Mouse (Mus musculus) lung, embryonic 14.5 days (tissue): ENCODE results near the gene Slc4a1ap. TPM values are rescaled to one million over a fixed set of nuclear protein-coding genes. Genes with fewer than 3 reads are reported as not detected.
A peak's percentile ranks its signal among the peaks of the same experiment; 100 is the strongest.

Experiments used
- ATAC-seq: fragments of 200-750 bp; cut with Nextera tagmentation; 2 replicates; pipeline ENCODE4 v1.8.0; 2017; ENCODE audit warnings: mild to moderate bottlenecking, moderate TSS enrichment, moderate library complexity; ENCODE audit not compliant: insufficient read depth
- DNase-seq: peaks from one replicate; pipeline ENCODE4 v3.0.0-alpha.2; 2015
- H3K27ac ChIP-seq: fragments of 300-500 bp; sonication (generic); 2 replicates; pipeline ENCODE4 v1.5.1; 2014; ENCODE audit warnings: low read depth, mild to moderate bottlenecking, moderate library complexity
- H3K27me3 ChIP-seq: fragments of 300-500 bp; sonication (generic); 2 replicates; pipeline ENCODE4 v1.6.1; 2014; ENCODE audit warnings: low read length, control low read depth; ENCODE audit not compliant: insufficient read depth
- H3K36me3 ChIP-seq: fragments of 300-500 bp; sonication (generic); 2 replicates; pipeline ENCODE4 v1.6.1; 2014; ENCODE audit warnings: control low read depth; ENCODE audit not compliant: insufficient read depth
- H3K4me1 ChIP-seq: fragments of 300-500 bp; sonication (generic); 2 replicates; pipeline ENCODE4 v1.6.1; 2014; ENCODE audit warnings: antibody characterized with exemption, control low read depth; ENCODE audit not compliant: insufficient read depth
- H3K4me2 ChIP-seq: fragments of 300-500 bp; sonication (generic); 2 replicates; pipeline ENCODE4 v1.6.1; 2014; ENCODE audit warnings: mild to moderate bottlenecking
- H3K4me3 ChIP-seq: fragments of 300-500 bp; sonication (generic); 2 replicates; pipeline ENCODE4 v1.5.1; 2014; ENCODE audit warnings: low read depth, low read length
- H3K9ac ChIP-seq: fragments of 300-500 bp; sonication (generic); 2 replicates; pipeline ENCODE4 v1.6.1; 2014
- H3K9me3 ChIP-seq: fragments of 300-500 bp; sonication (generic); 2 replicates; pipeline ENCODE4 v1.6.1; 2016; ENCODE audit warnings: low read depth, low read length, control low read depth
- CTCF ChIP-seq: IDR thresholded peaks from 2 replicates; pipeline ENCODE4 v1.5.1; 2016; ENCODE audit warnings: antibody characterized with exemption, low read depth
- WGBS: fragments of 180-500 bp; shearing (Covaris S2); extraction: QIAGEN DNeasy Blood & Tissue Kit; methylation state at CpG from one replicate; pipeline ENCODE4 v1.1.7; 2014; 5-methylcytosine and 5-hydroxymethylcytosine counted together
- polyA plus RNA-seq: library from polyadenylated mRNA; unstranded; fragments of >200 nt; fragmentation: Nextera tagmentation; extraction: Ambion mirVana; gene quantifications from 2 replicates; pipeline ENCODE4 v1.2.1, GENCODE M21; 2014

Gene Slc4a1ap
- polyA plus RNA-seq: 29.3 and 36.5 TPM in 2 replicates

DNA sequence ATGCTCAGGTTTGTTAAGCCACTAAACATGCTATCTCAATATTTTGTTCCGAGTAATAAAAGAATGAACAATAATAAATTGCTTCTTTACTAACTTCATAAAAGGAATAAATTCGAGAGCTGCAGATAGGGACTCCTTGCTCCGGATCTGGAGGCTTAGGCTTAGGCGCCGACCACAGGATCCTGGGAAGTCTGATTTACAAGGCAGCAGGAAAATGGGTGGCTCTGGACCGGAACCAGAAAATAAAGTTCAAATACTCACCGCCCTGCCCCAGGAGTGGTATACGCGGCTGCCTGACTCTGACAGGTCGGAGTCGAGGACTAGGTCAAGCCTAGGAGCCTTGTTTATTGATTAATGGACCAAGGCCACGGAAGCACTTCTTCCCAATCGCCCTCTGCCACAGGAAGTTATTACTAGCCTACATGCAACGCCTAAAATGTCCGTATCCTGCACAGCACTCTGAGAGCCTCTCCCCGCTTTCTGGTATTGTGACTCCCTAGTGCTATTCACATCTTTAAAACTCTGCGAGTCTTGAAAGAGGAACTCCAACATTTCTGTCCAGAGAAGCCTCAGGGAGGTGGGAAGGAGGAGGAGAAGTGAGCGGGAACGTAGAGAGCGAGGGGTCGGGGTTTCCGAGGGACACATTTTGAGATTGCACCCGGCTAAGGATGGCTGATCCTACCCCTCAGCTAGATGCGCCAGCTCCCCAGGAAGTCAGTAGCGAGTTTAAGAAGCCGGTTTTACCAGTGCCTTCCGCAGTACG is at the start of gene Slc4a1ap:
Slc4a1ap (plus strand) TSS at position 642 of the 763 bp plus-strand sequence.
- H3K9ac ChIP-seq: peak within 1 kb of the TSS; percentile 88
- DNase-seq (peak; percentile 84), ATAC-seq (peak; percentile 86)
- H3K4me1 ChIP-seq: peaks cover 6% of the 10 kb centered on the region
- peak within 1 kb of the TSS; percentile 98 for H3K4me2 ChIP-seq
- H3K9me3 ChIP-seq: no peaks in the 10 kb centered on the region
- H3K27me3 ChIP-seq: no peaks in the 10 kb centered on the region
- TF ChIP-seq CTCF: no peak
- under 1% methylated on average over 28 of the region's 28 CpGs for WGBS
- peak within 1 kb of the TSS; percentile 80 for H3K4me3 ChIP-seq
- peaks cover 28% of the 10 kb centered on the region for H3K36me3 ChIP-seq
- peak within 1 kb of the TSS; percentile 90 for H3K27ac ChIP-seq

DNA sequence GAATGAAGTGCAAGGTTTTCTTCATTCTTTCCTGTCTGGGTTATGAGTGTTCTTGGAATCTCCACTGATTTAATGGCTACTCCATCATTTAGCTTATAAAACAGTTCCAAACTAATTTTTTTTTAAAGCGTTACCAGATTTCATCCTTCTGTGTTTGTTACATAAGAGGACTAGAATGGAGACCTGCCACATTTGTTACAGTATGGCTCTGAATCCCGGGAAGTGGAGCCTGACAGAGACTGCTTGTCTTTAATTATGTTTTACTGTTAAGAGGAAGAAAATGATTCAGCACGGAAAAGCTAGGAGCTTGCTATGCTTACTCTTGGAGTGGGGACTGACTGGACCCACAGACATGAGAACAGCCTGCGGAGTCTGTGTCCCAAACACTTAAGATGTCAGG is 46.3 kb upstream of the Slc4a1ap start:
- Histone ChIP-seq H3K4me1 (no peaks in the 10 kb centered on the region), H3K9ac (no peak overlapping the region), H3K4me2 (no peak overlapping the region), H3K27me3 (no peaks in the 10 kb centered on the region), H3K27ac (no peak overlapping the region), H3K4me3 (no peak overlapping the region), H3K36me3 (peaks cover 65% of the 10 kb centered on the region), H3K9me3 (no peaks in the 10 kb centered on the region)
- ATAC-seq (no peak), DNase-seq (no peak)
- no peak for TF ChIP-seq CTCF
- WGBS: 77% methylated on average over 4 of the region's 4 CpGs

DNA sequence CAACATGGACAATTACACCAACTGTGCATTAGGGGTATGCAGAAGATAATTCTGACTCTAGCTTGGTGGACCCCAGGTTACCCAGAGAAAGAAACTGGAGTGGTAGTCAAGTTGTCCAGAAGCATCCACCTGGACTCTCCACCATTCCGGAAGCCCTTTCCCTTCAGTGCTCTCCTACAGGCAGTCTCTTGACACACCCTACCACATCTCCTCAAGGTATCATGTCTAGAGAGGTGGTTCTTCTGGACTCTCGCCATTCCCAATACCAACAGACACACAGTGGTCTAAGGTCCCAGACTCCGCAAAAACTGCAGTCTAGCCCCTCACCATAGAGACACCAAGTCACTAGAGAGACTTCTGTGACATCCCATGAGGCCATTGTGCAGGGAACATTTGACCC is 41.4 kb upstream of the Slc4a1ap start, which contains the start of gene 4930548H24Rik:
4930548H24Rik (plus strand) TSS at position 301 of the 400 bp plus-strand sequence.
- TF ChIP-seq CTCF: no peak
- Histone ChIP-seq H3K4me2 (no peak within 1 kb of the TSS), H3K4me3 (no peak within 1 kb of the TSS), H3K9ac (no peak within 1 kb of the TSS), H3K36me3 (peaks cover 17% of the 10 kb centered on the region), H3K27ac (no peak within 1 kb of the TSS), H3K9me3 (no peaks in the 10 kb centered on the region), H3K4me1 (no peaks in the 10 kb centered on the region), H3K27me3 (no peaks in the 10 kb centered on the region)
- ATAC-seq: no peak
- WGBS: 89% methylated on average over 3 of the region's 3 CpGs
- DNase-seq: no peak

DNA sequence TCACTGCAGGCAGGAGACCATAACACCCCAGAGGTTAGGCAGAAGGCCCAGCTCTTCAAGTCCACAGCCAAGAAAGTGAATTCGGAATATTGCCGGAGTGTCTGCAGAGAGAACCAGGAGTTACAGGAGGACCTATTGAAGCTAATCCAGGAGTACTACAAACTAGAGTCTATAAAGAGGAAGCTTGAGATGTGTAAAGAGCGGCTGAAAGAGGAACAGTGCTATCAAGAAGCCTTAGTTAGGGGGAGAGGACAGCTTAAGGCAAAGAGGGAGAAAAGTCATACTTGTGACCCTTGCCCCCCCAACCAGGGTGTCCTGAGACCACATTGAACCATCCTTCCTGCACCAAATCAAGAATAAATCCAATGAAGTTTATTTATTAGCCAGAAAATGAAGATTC is 38.9 kb upstream of the Slc4a1ap start:
- Histone ChIP-seq H3K9ac (no peak overlapping the region), H3K27ac (no peak overlapping the region), H3K27me3 (no peaks in the 10 kb centered on the region), H3K4me3 (no peak overlapping the region), H3K4me1 (no peaks in the 10 kb centered on the region), H3K4me2 (no peak overlapping the region), H3K36me3 (no peaks in the 10 kb centered on the region), H3K9me3 (no peaks in the 10 kb centered on the region)
- DNase-seq (no peak), ATAC-seq (no peak)
- no peak for TF ChIP-seq CTCF
- WGBS: 93% methylated on average over 3 of the region's 3 CpGs

DNA sequence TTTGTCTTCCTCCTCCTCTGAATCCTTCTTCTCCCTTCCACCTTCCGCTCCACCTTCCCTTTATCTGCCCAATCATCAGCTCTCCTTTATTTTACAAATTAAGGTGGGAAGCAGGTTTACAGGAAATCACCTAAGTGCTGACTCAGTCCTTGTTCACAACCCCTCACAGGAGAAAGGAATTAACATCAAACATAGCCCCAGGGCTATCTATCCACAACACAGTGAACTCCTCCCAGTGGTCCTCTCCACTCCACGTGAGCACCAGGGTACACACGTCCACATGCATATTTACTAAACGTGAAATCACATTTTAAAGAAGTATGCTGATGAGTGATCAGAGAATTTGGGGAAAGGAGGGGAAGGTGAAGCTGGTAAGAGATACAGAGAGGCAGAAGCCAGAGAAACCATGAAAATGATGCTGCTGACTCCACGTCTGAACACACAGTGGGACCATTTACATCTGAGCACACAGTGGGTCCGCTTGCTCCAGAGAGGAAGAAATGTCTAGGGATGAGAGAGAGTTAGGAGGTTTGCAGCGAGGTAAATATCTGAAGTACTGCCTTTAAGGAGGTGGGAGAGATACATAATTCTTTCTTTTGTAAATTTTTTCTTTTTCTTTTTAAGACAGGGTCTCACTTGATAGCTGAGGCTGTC is 37.6 kb upstream of the Slc4a1ap start:
- no peak for ATAC-seq
- H3K9me3 ChIP-seq: no peaks in the 10 kb centered on the region
- WGBS: 59% methylated on average over 7 of the region's 7 CpGs
- H3K27me3 ChIP-seq: no peaks in the 10 kb centered on the region
- H3K9ac ChIP-seq: no peak overlapping the region
- H3K36me3 ChIP-seq: no peaks in the 10 kb centered on the region
- H3K4me1 ChIP-seq: no peaks in the 10 kb centered on the region
- H3K27ac ChIP-seq: no peak overlapping the region
- no peak overlapping the region for H3K4me3 ChIP-seq
- no peak for TF ChIP-seq CTCF
- no peak overlapping the region for H3K4me2 ChIP-seq
- DNase-seq: no peak

DNA sequence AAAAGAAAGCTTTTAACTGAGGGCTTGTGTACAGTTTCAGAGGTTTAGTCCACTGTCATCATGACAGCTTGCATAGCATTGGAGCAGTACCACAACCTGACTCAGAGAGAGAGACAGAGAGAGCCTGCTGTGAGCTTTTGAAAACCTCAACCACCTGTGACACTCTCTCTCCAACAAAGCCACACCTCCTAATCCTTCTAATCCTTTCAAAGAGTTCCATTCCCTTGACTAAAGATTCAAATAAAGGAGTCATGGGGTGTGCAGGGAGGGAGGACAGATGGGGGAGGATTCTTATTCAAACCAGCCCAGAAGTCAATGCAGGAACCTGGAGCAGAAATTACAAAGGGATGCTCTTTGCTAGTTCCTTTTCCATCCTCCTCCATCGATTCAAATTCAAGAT is 34.8 kb upstream of the Slc4a1ap start:
- Histone ChIP-seq H3K27ac (no peak overlapping the region), H3K4me1 (0 out of 2 replicates have a peak, but pooled peaks cover 3% of the 10 kb centered on the region), H3K4me2 (no peak overlapping the region), H3K9ac (no peak overlapping the region), H3K9me3 (no peaks in the 10 kb centered on the region), H3K4me3 (no peak overlapping the region), H3K27me3 (no peaks in the 10 kb centered on the region), H3K36me3 (peaks cover 8% of the 10 kb centered on the region)
- WGBS: 68% methylated on average over 1 of the region's 1 CpGs
- DNase-seq (no peak), ATAC-seq (no peak)
- no peak for TF ChIP-seq CTCF
